Mouse (Mus musculus): ENCODE results near the gene Unc50.

DNA sequence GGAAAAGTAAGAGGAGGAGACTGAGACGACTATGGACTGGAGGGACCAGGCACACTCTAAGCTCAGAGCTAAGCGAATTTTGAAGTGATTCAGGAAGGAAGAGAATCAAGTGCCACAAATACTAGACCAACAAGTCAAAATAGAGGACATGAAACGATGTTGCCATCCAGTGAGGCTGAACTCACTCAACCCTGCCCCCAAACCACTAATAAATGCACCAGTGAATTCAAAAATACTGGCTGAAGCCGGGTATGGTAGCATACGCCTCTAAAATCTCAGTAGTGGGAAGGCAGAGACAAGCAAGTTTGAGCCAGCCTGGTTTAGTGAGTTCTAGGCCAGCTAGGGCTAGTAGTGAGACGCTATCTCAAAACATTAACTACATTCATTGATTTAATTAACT, 50.8 kb downstream of the Unc50 start:
- TF ChIP-seq CTCF (IDR thresholded peaks at IDR 0.05; ENCODE audit: low read depth) (no peak), EP300 (IDR thresholded peaks at IDR 0.05; ENCODE audit: low read depth) (no peak)

Data from heart, postnatal 0 days (tissue).